In genomic region chr16:18696820-18697168, GRCm38 (mm10) we compare ENCODE assay signal across 8 mouse cellular contexts.
A peak's percentile ranks its signal among the peaks of the same experiment; 100 is the strongest.
DNase-seq lines count a peak whose midpoint lies in the region; ATAC-seq and TF ChIP-seq lines count a peak whose summit lies in the region.

No protein-coding gene starts in this region.

- H3K36me3 ChIP-seq in kidney, embryonic 16.5 days (ENCODE audit: insufficient read depth, low read length) = no peaks in the 10 kb centered on the region
- H3K36me3 ChIP-seq in G1E (replicated peaks) = no peaks in the 10 kb centered on the region
- H3K36me3 ChIP-seq in intestine, embryonic 15.5 days = no peaks in the 10 kb centered on the region

- H3K9me3 ChIP-seq in kidney, embryonic 16.5 days (ENCODE audit: low read length) = no peaks in the 10 kb centered on the region
- H3K9me3 ChIP-seq in G1E (replicated peaks) = no peaks in the 10 kb centered on the region
- H3K9me3 ChIP-seq in intestine, embryonic 15.5 days = no peaks in the 10 kb centered on the region

- 77% methylated on average over 5 of the region's 5 CpGs for WGBS in kidney, embryonic 16.5 days
- 61% methylated on average over 5 of the region's 5 CpGs for WGBS in intestine, embryonic 15.5 days

- H3K27ac ChIP-seq in kidney, embryonic 16.5 days (ENCODE audit: low read length) = no peak overlapping the region
- H3K27ac ChIP-seq in intestine, embryonic 15.5 days = no peak overlapping the region

- TF ChIP-seq CTCF in G1E (IDR thresholded peaks at IDR 0.05; ENCODE audit: low read depth, low read length) = 0 out of 2 replicates have a peak, but pooled peaks have one; percentile 1

- peak; percentile 28; the same call in 1 of the 2 replicates for ATAC-seq in kidney, embryonic 16.5 days (ENCODE audit: low FRiP score, low TSS enrichment)
- ATAC-seq in G1E (ENCODE audit: extremely low read depth, insufficient number of reproducible peaks, low FRiP score, poor library complexity, severe bottlenecking) = no peak
- ATAC-seq in intestine, embryonic 15.5 days = no peak
- no peak for ATAC-seq in megakaryocyte progenitor cell, adult 5-6 weeks (replicated peaks; ENCODE audit: poor library complexity)

- peak; percentile 12 to 18 for DNase-seq in cerebellum, postnatal 14 days
- DNase-seq in cerebellum, adult 8-10 months = no peak
- DNase-seq in kidney, postnatal 10 days = no peak
- DNase-seq in G1E (ENCODE audit: low spot score) = no peak
- no peak for DNase-seq in layer of hippocampus, postnatal 10 days (ENCODE audit: low spot score in 2 of 2)

- H3K4me2 ChIP-seq in kidney, embryonic 16.5 days (replicated peaks; ENCODE audit: low read depth, low read length) = no peak overlapping the region
- peak overlapping the region; percentile 17; the same call in 1 of the 2 replicates for H3K4me2 ChIP-seq in intestine, embryonic 15.5 days (replicated peaks)

- H3K27me3 ChIP-seq in kidney, embryonic 16.5 days (ENCODE audit: insufficient read depth, low read length) = no peaks in the 10 kb centered on the region
- H3K27me3 ChIP-seq in G1E (ENCODE audit: insufficient read depth, low read length) = peaks cover 20% of the 10 kb centered on the region
- no peaks in the 10 kb centered on the region for H3K27me3 ChIP-seq in intestine, embryonic 15.5 days (replicated peaks)

- H3K4me1 ChIP-seq in kidney, embryonic 16.5 days (ENCODE audit: insufficient read depth, low read length) = no peaks in the 10 kb centered on the region
- no peaks in the 10 kb centered on the region for H3K4me1 ChIP-seq in G1E (ENCODE audit: insufficient read depth, low read depth, low read length)
- 0 out of 2 replicates have a peak, but pooled peaks cover 3% of the 10 kb centered on the region for H3K4me1 ChIP-seq in intestine, embryonic 15.5 days (replicated peaks)

- no peak overlapping the region; the same call in 1 of the 2 replicates for H3K9ac ChIP-seq in kidney, embryonic 16.5 days (replicated peaks; ENCODE audit: low read length)
- H3K9ac ChIP-seq in intestine, embryonic 15.5 days = no peak overlapping the region

- H3K4me3 ChIP-seq in kidney, embryonic 16.5 days (ENCODE audit: low read length) = no peak overlapping the region
- no peak overlapping the region for H3K4me3 ChIP-seq in G1E (ENCODE audit: low read depth, low read length)
- no peak overlapping the region for H3K4me3 ChIP-seq in intestine, embryonic 15.5 days (replicated peaks)

Comparison
In these comparisons a context has a peak if more than half of its experiments do, and no peak if none do; other contexts are left out.
1. DNase-seq: peak in cerebellum, postnatal 14 days (2 of 2); none in cerebellum, adult 8-10 months (single experiment), kidney, postnatal 10 days (single experiment), G1E (single experiment) and layer of hippocampus, postnatal 10 days (0 of 2).